Mouse (Mus musculus): ENCODE results near the gene Abca2.
A peak's percentile ranks its signal among the peaks of the same experiment; 100 is the strongest.

Gene Abca2

DNA sequence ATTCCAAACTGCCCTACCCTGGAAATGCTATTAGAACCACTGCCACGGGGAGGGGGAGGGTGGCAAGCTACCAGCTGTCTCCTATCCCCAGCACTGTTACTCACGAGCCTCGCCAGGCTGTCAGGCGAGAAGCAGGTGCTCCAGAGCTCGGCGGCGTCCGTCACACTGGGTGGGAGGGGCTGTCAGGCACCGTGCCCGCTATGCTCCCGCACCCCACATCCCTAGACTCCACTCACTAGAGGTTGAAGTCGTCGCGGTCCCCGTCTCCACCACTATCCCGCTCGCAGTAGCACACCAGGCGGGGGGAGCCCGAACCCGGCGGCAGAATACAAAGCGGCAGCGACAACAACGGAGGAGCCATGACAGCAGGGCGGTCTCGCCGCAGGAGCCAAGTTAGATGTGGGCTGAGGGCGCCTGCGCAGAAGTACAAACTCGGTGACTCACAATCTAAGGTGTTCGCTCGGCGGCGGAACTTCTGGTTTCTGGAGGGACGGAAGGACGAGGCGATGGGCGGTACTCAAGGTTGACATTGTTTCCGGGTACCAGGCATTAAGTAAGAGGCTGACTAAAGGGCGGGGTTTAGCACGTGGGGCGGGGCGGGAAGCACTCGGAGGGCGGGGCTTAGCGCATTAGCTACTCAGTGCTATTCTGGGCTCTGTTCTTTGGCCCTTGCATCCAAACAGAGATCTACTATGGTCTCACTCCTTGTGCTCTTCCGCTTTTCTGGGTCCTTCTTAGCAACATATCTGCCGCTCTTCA, 32.2 kb downstream of the Abca2 start, which contains the start of gene Paxx:
Gene Paxx (minus strand): TSS at position 544 of the 759 bp plus-strand sequence.
- peak; percentile 90 to 91 for DNase-seq (ENCODE audit: low spot score in 2 of 2)

GRCm38 (mm10) chr2:25461407-25461806, 32.9 kb downstream of the Abca2 start:
- DNase-seq (ENCODE audit: low spot score in 2 of 2) = no peak

DNA sequence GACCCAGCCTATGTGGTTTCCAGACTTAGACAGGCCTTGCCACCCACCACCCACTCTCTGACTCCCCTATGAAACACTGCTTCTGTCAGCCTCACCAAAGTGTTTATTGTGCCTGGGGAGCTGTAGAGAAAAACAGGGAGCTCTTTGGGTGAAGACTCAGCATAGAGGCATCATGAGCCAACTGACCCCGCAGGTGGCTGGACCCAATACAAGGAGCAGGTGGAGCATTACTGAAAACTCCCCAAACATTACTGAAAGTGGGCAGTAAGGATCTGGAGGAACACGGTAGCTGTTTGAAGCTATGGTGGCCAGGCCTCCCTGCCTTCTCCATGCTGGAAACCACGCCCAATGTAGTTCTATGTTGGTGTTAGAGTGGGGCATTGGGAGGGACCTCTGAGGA, 35.1 kb downstream of the Abca2 start:
- no peak for DNase-seq (ENCODE audit: low spot score in 2 of 2)

DNA sequence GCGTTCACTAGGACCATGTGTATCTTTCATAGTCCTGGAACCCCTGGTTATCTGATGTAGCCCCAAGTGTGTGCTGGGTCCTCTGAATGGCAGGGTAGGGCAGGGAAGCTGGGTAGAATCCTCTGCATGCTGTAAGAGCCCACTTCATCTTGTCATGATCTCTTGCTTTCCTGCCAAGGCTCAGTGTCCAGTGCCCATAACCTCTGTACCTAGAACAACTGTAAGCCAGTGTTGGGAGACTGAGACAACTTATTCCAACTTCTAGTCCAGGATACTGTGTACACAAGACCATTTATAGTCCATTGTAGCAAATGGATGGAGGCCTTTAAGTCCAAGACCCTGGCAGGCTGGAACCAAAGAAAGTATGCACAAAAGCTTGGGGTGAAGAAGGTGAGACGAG, 36.8 kb downstream of the Abca2 start:
- no peak for DNase-seq (ENCODE audit: low spot score in 2 of 2)

GRCm38 (mm10) chr2:25465816-25466635, 37.5 kb downstream of the Abca2 start:
- DNase-seq (ENCODE audit: low spot score in 2 of 2) = no peak

- no peak for DNase-seq (ENCODE audit: low spot score in 2 of 2)
Observed at GRCm38 (mm10) chr2:25467606-25468303, 39.3 kb downstream of the Abca2 start.

DNA sequence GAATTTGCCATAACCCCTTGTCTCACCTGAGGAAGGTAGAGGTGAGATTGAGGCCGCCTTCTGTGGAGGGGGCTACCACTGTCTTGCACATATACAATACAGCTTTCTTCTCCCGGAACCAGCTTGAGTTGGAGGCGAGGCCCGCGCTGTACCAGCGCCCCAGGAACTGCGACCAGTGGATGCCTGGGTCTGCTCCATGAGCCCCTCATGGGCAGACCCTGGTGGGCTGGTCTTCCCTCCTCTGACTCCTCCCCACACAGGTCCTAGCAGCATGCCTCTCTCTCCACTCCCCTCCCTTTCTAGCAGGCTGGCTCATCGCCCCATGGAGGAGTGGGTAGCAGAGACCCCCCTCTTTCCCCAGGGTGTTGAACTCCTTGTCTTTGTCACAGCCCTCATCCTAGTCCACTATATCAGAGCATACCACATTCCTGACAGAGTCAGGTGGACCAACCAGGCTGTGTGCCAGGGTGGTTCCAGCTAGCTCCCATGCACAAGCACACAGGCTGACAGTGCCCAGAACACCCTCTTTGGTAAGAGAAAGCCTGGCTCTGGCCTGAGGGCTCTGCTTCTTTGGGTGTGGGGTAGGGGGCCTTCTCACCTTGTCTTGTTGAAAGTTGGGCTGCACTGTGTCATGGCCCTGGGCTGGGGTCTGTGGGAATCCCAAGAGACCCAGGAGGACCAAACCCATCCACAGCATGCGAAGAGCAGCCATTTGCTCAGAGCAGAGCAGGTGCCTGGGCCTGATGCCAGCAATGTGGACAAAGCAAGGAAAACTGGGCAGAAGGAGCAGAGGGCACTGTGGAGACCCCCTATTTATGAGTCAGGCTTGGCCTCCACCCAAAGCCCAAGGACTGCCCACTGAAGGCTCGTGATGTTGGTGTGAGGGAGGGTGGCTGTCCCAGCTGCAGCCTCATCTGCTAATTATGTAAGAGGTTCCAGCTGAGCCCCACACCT, 40.7 kb downstream of the Abca2 start:
- DNase-seq (ENCODE audit: low spot score in 2 of 2) = no peak

- DNase-seq (ENCODE audit: low spot score in 2 of 2) = no peak
Observed at GRCm38 (mm10) chr2:25469969-25470368, 41.5 kb downstream of the Abca2 start, which contains the start of gene Ptgds. Gene Ptgds (minus strand): TSS chr2:25470046.

DNA sequence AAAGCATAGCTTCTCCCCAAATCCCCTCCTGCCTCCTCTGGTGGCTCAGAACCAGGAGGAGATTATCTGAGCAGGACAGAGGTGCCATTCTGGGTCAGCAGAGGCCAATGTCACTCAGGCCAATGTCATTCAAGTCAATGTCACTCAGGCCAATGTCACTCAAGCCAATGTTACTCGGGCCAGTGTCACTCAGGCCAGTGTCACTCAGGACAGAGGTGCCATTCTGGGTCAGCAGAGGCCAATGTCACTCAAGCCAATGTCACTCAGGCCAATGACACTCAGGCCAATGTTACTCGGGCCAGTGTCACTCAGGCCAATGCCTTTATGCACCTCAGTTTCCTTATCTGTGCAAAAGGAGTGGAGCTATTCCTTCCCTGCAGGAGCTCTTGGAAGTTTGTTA, 44.0 kb downstream of the Abca2 start:
- DNase-seq (ENCODE audit: low spot score in 2 of 2) = no peak

DNA sequence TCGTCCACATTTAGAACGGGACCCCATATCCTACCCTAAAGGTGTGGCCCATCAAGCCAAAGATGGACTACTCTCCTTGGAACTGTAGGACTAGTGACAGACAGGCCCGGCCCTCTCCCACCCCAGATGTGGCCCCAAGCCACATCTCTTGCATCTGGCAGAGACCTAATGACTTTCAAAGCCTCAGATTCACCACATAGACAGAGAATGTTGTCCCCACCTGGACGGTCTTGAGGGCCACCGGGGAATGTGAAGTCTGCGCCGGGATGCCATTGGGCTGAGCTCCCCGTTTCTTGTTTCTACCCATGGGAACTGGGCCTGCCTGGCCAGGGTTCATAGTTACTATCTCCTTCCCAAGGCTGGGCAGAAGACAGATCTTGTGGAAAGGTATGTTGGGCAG, 49.0 kb downstream of the Abca2 start:
- DNase-seq (ENCODE audit: low spot score in 2 of 2) = no peak

- no peak for DNase-seq (ENCODE audit: low spot score in 2 of 2)
Observed at GRCm38 (mm10) chr2:25477967-25478675, 49.6 kb downstream of the Abca2 start.

DNA sequence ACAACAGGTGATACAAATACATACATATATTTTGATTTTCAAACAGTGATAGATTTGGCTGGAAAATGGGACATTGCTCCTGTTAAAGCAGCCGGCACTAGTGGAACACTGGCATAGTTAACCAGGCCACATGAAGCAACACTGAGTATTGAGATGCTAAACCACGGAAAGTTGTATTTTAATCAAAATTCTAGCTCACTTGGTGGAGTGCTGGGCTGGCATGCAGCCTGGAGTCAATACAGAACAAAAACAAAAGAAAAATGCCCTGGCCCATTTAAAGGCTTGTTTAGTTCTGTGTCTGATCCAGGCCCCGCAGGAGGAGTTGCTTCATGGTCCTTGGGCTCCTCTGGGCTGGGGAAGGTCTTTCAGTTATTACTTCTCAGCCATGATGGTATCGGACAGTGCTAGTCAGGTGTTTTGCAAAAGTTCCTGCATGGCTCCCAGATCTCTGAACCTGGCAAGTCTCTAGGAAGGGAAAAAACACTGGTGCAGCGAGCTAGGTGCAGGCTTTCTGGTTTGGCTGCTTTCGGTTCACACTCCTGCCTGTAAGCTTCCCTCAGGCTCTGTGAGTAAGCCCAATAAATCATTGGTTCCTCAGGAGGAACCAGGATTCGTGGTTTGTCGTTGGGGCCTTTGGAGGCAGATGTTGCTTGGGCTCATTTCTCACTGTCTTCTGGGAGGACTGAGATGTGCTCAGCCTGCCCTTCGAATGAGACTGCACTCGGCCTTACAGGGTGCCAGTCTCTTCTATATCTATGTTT, 51.2 kb downstream of the Abca2 start:
- no peak for DNase-seq (ENCODE audit: low spot score in 2 of 2)

- DNase-seq (ENCODE audit: low spot score in 2 of 2) = no peak
Observed at GRCm38 (mm10) chr2:25480541-25480940, 52.0 kb downstream of the Abca2 start.

GRCm38 (mm10) chr2:25482969-25483368, 54.5 kb downstream of the Abca2 start:
- no peak for DNase-seq (ENCODE audit: low spot score in 2 of 2)

DNA sequence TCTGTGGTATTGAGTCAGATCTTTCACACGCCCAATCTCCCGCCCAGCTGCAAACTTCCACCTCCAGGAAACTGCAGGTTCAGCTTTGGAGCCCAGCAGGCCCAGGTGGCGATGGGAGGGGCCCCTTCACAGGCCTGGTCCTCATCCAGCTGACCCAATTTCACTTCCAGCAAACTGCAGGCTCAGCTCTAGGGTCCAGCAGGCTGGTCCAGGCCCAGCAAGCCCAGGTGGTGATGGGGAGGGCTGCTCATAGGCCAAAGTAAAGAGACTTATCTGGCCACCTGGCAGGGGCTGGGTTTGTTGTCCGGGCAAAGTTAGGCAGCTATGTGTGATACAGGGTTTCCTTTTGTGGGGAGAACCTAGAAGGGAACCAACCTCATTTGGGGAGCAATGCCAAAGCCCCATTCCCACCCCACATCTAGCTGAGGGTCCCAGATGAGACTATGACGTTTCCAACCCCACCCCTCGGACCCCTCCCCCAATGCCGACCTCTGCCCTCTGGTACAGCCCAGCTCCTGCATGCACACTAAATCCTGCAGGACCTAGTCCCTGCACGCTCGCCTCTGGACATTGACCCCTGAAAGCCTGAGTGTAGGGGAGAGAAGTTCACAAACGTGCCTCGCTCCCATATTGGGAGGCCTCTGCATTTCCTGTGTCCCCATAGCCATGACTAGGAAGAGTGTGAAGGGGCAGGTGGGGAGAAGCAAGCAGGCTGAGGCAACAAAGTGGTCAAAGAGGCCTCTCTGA, 56.6 kb downstream of the Abca2 start:
- DNase-seq (ENCODE audit: low spot score in 2 of 2) = no peak

GRCm38 (mm10) chr2:25487965-25488670, 59.6 kb downstream of the Abca2 start:
- DNase-seq (ENCODE audit: low spot score in 2 of 2) = no peak

DNA sequence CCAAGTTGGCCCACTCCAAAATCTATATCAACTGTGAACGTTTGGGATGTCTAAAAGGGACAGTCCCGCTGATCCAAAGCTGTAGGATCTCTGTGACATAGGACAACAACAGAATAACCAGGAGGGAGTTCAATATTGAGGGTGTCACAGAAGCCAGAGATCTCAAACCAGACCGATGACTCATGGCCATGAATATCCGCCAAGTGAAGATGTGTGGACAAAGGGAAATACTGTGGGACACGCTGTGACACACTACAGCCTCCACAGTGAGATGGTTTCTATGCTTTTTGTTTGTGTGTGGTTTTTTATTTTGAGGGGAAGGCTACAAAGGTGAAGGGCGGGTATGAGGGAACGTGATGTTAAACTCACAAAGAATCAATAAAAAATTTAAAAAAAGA, 60.2 kb downstream of the Abca2 start:
- DNase-seq (ENCODE audit: low spot score in 2 of 2) = no peak

DNA sequence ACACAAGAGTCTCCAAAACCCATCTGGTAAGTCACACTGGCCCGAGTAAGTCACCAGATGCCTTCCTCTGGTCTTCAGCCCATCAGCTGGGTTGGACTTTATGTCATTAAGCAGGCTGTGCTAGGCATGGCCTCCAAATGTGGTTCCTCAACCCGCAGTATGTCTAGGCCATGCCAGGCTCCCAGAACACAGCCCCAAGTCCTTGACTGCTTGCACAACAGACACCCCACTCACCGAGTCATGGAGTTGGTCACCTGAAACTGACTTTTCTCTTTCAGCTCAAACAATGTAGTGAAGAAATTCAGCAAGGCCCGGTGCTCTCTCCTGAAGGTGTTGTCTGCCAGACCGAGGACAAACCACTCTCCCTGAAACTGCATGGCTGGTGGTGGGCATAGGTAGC, 64.5 kb downstream of the Abca2 start:
- no peak for DNase-seq (ENCODE audit: low spot score in 2 of 2)

All from urinary bladder, adult 18-20 months (tissue).